ENCODE assay signal across 12 mouse cellular contexts in genomic region chr1:133821144-133821543, GRCm38 (mm10). TPM values are rescaled to one million over a fixed set of nuclear protein-coding genes. Genes with fewer than 3 reads are reported as not detected.
A peak's percentile ranks its signal among the peaks of the same experiment; 100 is the strongest.
DNase-seq lines count a peak whose midpoint lies in the region; ATAC-seq and TF ChIP-seq lines count a peak whose summit lies in the region.
"Had no signal": no experiment of that assay in that cellular context is flagged by ENCODE, and none has a peak within 500 bp of the region (broad histone marks: within the 10 kb centered on the region; RNA-seq: fewer than 3 reads in every experiment).

No protein-coding gene starts in this region.

- no peak for TF ChIP-seq CTCF in heart, adult 2 months (IDR thresholded peaks at IDR 0.05)
- no peak for TF ChIP-seq CTCF in lung, adult 2 months (IDR thresholded peaks at IDR 0.05; ENCODE audit: insufficient read depth, low read length)

- peaks cover 59% of the 10 kb centered on the region for H3K4me1 ChIP-seq in heart, embryonic 10.5 days
- H3K4me1 ChIP-seq in heart, adult 2 months (ENCODE audit: control insufficient read depth, insufficient read depth, low read length): no peaks in the 10 kb centered on the region
- H3K4me1 ChIP-seq in megakaryocyte, embryonic 14.5 days: peaks cover 83% of the 10 kb centered on the region
- no peaks in the 10 kb centered on the region for H3K4me1 ChIP-seq in lung, adult 2 months (ENCODE audit: control insufficient read depth, insufficient read depth, low read length)
- peaks cover 6% of the 10 kb centered on the region; the same call in 1 of the 2 replicates for H3K4me1 ChIP-seq in forebrain, embryonic 11.5 days (replicated peaks; ENCODE audit: control insufficient read depth, insufficient read depth, low read length)

- no peak for TF ChIP-seq EP300 in heart, adult 2 months (IDR thresholded peaks at IDR 0.05; ENCODE audit: insufficient read depth, low read depth, low read length)

- ATAC-seq in activated CD4-positive, CD25-positive, alpha-beta regulatory T cell, adult 4 months: peak; percentile 78
- ATAC-seq in forebrain, embryonic 11.5 days (replicated peaks; ENCODE audit: low FRiP score): no peak

- no peaks in the 10 kb centered on the region for H3K79me2 ChIP-seq in heart, adult 2 months (replicated peaks; ENCODE audit: control insufficient read depth, insufficient read depth, low read length)

- H3K27me3 ChIP-seq in heart, embryonic 10.5 days (ENCODE audit: insufficient read depth, poor library complexity, severe bottlenecking): 0 out of 2 replicates have a peak, but pooled peaks cover 8% of the 10 kb centered on the region
- H3K27me3 ChIP-seq in heart, adult 2 months (ENCODE audit: control insufficient read depth, insufficient read depth, low read length): no peaks in the 10 kb centered on the region
- peaks cover 48% of the 10 kb centered on the region for H3K27me3 ChIP-seq in megakaryocyte, embryonic 14.5 days (replicated peaks)
- H3K27me3 ChIP-seq in forebrain, embryonic 11.5 days (ENCODE audit: control insufficient read depth, insufficient read depth, low read length): no peaks in the 10 kb centered on the region
- H3K27me3 ChIP-seq: limb, embryonic 13.5 days had no signal

- no peak overlapping the region for H3K4me2 ChIP-seq in forebrain, embryonic 11.5 days (ENCODE audit: low read depth, low read length, severe bottlenecking)
- H3K4me2 ChIP-seq: limb, embryonic 13.5 days had no signal

- 23% methylated on average over 5 of the region's 5 CpGs for WGBS in heart, embryonic 10.5 days
- WGBS in heart, adult 2 months: 45% methylated on average over 5 of the region's 5 CpGs
- WGBS in lung, adult 2 months: 38% methylated on average over 5 of the region's 5 CpGs
- 65% methylated on average over 5 of the region's 5 CpGs for WGBS in forebrain, embryonic 11.5 days

- H3K27ac ChIP-seq in heart, embryonic 10.5 days: peak overlapping the region; percentile 77
- H3K27ac ChIP-seq in heart, adult 2 months: no peak overlapping the region
- H3K27ac ChIP-seq in forebrain, embryonic 11.5 days (ENCODE audit: low read depth, low read length): no peak overlapping the region
- H3K27ac ChIP-seq: limb, embryonic 13.5 days had no signal

- H3K4me3 ChIP-seq in heart, embryonic 10.5 days: no peak overlapping the region
- H3K4me3 ChIP-seq in heart, adult 2 months: no peak overlapping the region
- peak overlapping the region; percentile 24 for H3K4me3 ChIP-seq in megakaryocyte, embryonic 14.5 days (replicated peaks)
- no peak overlapping the region for H3K4me3 ChIP-seq in lung, adult 2 months (replicated peaks; ENCODE audit: extremely low read depth, low read depth, low read length)
- H3K4me3 ChIP-seq in forebrain, embryonic 11.5 days (ENCODE audit: low read depth, low read length): no peak overlapping the region
- H3K4me3 ChIP-seq: limb, embryonic 13.5 days had no signal

- no peak for TF ChIP-seq POLR2A in heart, adult 2 months (IDR thresholded peaks at IDR 0.05; ENCODE audit: insufficient read depth, low read depth, low read length)
- TF ChIP-seq POLR2A in lung, adult 2 months (IDR thresholded peaks at IDR 0.05; ENCODE audit: borderline replicate concordance, extremely low read depth, low read depth, low read length): no peak

- no peak overlapping the region for H3K9ac ChIP-seq in heart, adult 2 months (ENCODE audit: low read depth, low read length)
- no peak overlapping the region for H3K9ac ChIP-seq in forebrain, embryonic 11.5 days (ENCODE audit: low read length)
- H3K9ac ChIP-seq: limb, embryonic 13.5 days had no signal

- no peaks in the 10 kb centered on the region for H3K9me3 ChIP-seq in heart, embryonic 10.5 days
- peaks cover 3% of the 10 kb centered on the region; the same call in 1 of the 2 replicates for H3K9me3 ChIP-seq in megakaryocyte, embryonic 14.5 days
- H3K9me3 ChIP-seq in forebrain, embryonic 11.5 days (ENCODE audit: control insufficient read depth, low read length): no peaks in the 10 kb centered on the region
- H3K9me3 ChIP-seq: limb, embryonic 13.5 days had no signal

- DNase-seq in heart, embryonic 10.5 days (ENCODE audit: low spot score): no peak
- DNase-seq in heart, adult 2 months: no peak
- DNase-seq in 416B (ENCODE audit: low read depth): peak; percentile 75
- DNase-seq in lung, adult 2 months: no peak
- no peak for DNase-seq in forebrain, embryonic 11.5 days (ENCODE audit: low spot score)
- no peak for DNase-seq in Muller cell, postnatal 12 days (ENCODE audit: inconsistent ontology term)
- DNase-seq: cerebellum, adult 9-10 months; gastrocnemius, postnatal 36 days; heart, postnatal 4 days had no signal

- intact Hi-C loops in heart, adult 2 months (cut with DNase I): no loop called here

- no peaks in the 10 kb centered on the region for H3K36me3 ChIP-seq in heart, embryonic 10.5 days
- no peaks in the 10 kb centered on the region for H3K36me3 ChIP-seq in heart, adult 2 months (ENCODE audit: control insufficient read depth, insufficient read depth, low read length)
- H3K36me3 ChIP-seq in megakaryocyte, embryonic 14.5 days (replicated peaks; ENCODE audit: low read length): no peaks in the 10 kb centered on the region
- no peaks in the 10 kb centered on the region for H3K36me3 ChIP-seq in forebrain, embryonic 11.5 days (ENCODE audit: control insufficient read depth, insufficient read depth, low read length)
- H3K36me3 ChIP-seq: limb, embryonic 13.5 days had no signal

RNA-seq across cellular contexts. Expression of gene Atp2b4, which starts 20.3 kb away (rescaled TPM):
- polyA plus RNA-seq in heart, embryonic 10.5 days (2016; fragmentation: Nextera tagmentation; extraction: Ambion mirVana): 15.2 and 26.4 TPM in 2 replicates
- 10 to 100 TPM; 21.3 to 22.3 TPM for total RNA-seq in heart, adult 2 months (2021)
- 6.6 and 10.2 TPM in 2 replicates for polyA plus RNA-seq in heart, adult 2 months (2012; rRNA removed)
- 10 to 100 TPM; 17.8 to 19.0 TPM for polyA plus RNA-seq in activated CD4-positive, CD25-positive, alpha-beta regulatory T cell, adult 4 months (2017; shearing (Covaris generic))
- 3.9 TPM in 1 of 2 replicates, not detected in the other for polyA plus RNA-seq in megakaryocyte, embryonic 14.5 days (2012; ENCODE audit: insufficient read depth, low replicate concordance)
- polyA plus RNA-seq in lung, adult 2 months (2012; rRNA removed): 9.5 and 11.3 TPM in 2 replicates
- polyA plus RNA-seq in forebrain, embryonic 11.5 days (2014; fragmentation: Nextera tagmentation; extraction: Ambion mirVana): 7.4 and 8.2 TPM in 2 replicates
